Mouse (Mus musculus) stomach, embryonic 15.5 days (tissue): ENCODE data around the gene Dglucy. TPM values are rescaled to one million over a fixed set of nuclear protein-coding genes. Genes with fewer than 3 reads are reported as not detected.
"Not testable (repeated sequence)": the region's sequence is repeated elsewhere in the genome, so short reads cannot be mapped to it uniquely, and the experiment has no call there.

Experiments
- ATAC-seq: fragments of 200-750 bp; cut with Nextera tagmentation; 2 replicates; pipeline ENCODE4 v1.8.0; 2017; ENCODE audit warnings: low read depth, moderate number of reproducible peaks, moderate TSS enrichment; ENCODE audit not compliant: insufficient read depth, low FRiP score
- H3K27ac ChIP-seq: fragments of 300-500 bp; sonication (generic); 2 replicates; pipeline ENCODE4 v1.5.1; 2015; ENCODE audit warnings: mild to moderate bottlenecking, inconsistent platforms
- H3K27me3 ChIP-seq: fragments of 300-500 bp; sonication (generic); replicated peaks from 2 replicates; pipeline ENCODE4 v1.6.1; 2015; ENCODE audit warnings: inconsistent platforms
- H3K36me3 ChIP-seq: fragments of 300-500 bp; sonication (generic); 2 replicates; pipeline ENCODE4 v1.6.1; 2015; ENCODE audit warnings: inconsistent platforms
- H3K4me1 ChIP-seq: fragments of 300-500 bp; sonication (generic); 2 replicates; pipeline ENCODE4 v1.6.1; 2015; ENCODE audit warnings: inconsistent platforms
- H3K4me2 ChIP-seq: fragments of 300-500 bp; sonication (generic); 2 replicates; pipeline ENCODE4 v1.6.1; 2015; ENCODE audit warnings: mild to moderate bottlenecking, inconsistent platforms
- H3K4me3 ChIP-seq: fragments of 300-500 bp; sonication (generic); replicated peaks from 2 replicates; pipeline ENCODE4 v1.5.1; 2015; ENCODE audit warnings: inconsistent platforms
- H3K9ac ChIP-seq: fragments of 300-500 bp; sonication (generic); 2 replicates; pipeline ENCODE4 v1.6.1; 2015; ENCODE audit warnings: inconsistent platforms
- H3K9me3 ChIP-seq: fragments of 300-500 bp; sonication (generic); 2 replicates; pipeline ENCODE4 v1.6.1; 2016; ENCODE audit warnings: inconsistent platforms
- WGBS: fragments of 180-500 bp; shearing (Covaris S2); methylation state at CpG from one replicate; pipeline ENCODE4 v1.1.7; 2015; 5-methylcytosine and 5-hydroxymethylcytosine counted together
- polyA plus RNA-seq: library from polyadenylated mRNA; unstranded; fragments of >200 nt; fragmentation: Nextera tagmentation; extraction: Ambion mirVana; gene quantifications from 2 replicates; pipeline ENCODE4 v1.2.1, GENCODE M21; 2015

The Dglucy gene
- polyA plus RNA-seq, 1 experiment from 2014 or later = 4.1 TPM

- H3K27me3 ChIP-seq = no peaks in the 10 kb centered on the region
- H3K4me3 ChIP-seq = no peak overlapping the region
- 75% methylated on average over 2 of the region's 2 CpGs for WGBS
- no peak overlapping the region for H3K4me2 ChIP-seq
- no peak overlapping the region for H3K9ac ChIP-seq
- H3K4me1 ChIP-seq = peaks cover 4% of the 10 kb centered on the region; the same call in 1 of the 2 replicates
- ATAC-seq = no peak
- H3K36me3 ChIP-seq = no peaks in the 10 kb centered on the region
- no peak overlapping the region for H3K27ac ChIP-seq
- no peaks in the 10 kb centered on the region for H3K9me3 ChIP-seq
Measured at GRCm38 (mm10) chr12:100784152-100784551, 5.3 kb downstream of the Dglucy start.

GRCm38 (mm10) chr12:100785344-100785743 lies 6.5 kb downstream of the Dglucy start:
- no peak overlapping the region for H3K4me3 ChIP-seq
- no peaks in the 10 kb centered on the region for H3K27me3 ChIP-seq
- H3K4me1 ChIP-seq = no peaks in the 10 kb centered on the region
- no peaks in the 10 kb centered on the region for H3K36me3 ChIP-seq
- no peak overlapping the region for H3K27ac ChIP-seq
- ATAC-seq = no peak
- H3K9ac ChIP-seq = no peak overlapping the region
- no peaks in the 10 kb centered on the region for H3K9me3 ChIP-seq
- H3K4me2 ChIP-seq = no peak overlapping the region
- WGBS = 37% methylated on average over 7 of the region's 7 CpGs

- H3K4me1 ChIP-seq = no peaks in the 10 kb centered on the region
- no peaks in the 10 kb centered on the region for H3K36me3 ChIP-seq
- no peak overlapping the region for H3K27ac ChIP-seq
- H3K4me2 ChIP-seq = no peak overlapping the region
- no peak overlapping the region for H3K9ac ChIP-seq
- no peaks in the 10 kb centered on the region for H3K9me3 ChIP-seq
- H3K4me3 ChIP-seq = no peak overlapping the region
- H3K27me3 ChIP-seq = no peaks in the 10 kb centered on the region
- no peak for ATAC-seq
- 42% methylated on average over 3 of the region's 3 CpGs for WGBS
Measured at GRCm38 (mm10) chr12:100789981-100790550, 11.2 kb downstream of the Dglucy start.

GRCm38 (mm10) chr12:100791425-100791824 lies 12.6 kb downstream of the Dglucy start:
- 81% methylated on average over 6 of the region's 6 CpGs for WGBS
- H3K27ac ChIP-seq = no peak overlapping the region
- no peaks in the 10 kb centered on the region for H3K4me1 ChIP-seq
- no peak overlapping the region for H3K4me3 ChIP-seq
- no peaks in the 10 kb centered on the region for H3K36me3 ChIP-seq
- no peak for ATAC-seq
- no peak overlapping the region for H3K4me2 ChIP-seq
- H3K9ac ChIP-seq = no peak overlapping the region
- no peaks in the 10 kb centered on the region for H3K9me3 ChIP-seq
- no peaks in the 10 kb centered on the region for H3K27me3 ChIP-seq

DNA sequence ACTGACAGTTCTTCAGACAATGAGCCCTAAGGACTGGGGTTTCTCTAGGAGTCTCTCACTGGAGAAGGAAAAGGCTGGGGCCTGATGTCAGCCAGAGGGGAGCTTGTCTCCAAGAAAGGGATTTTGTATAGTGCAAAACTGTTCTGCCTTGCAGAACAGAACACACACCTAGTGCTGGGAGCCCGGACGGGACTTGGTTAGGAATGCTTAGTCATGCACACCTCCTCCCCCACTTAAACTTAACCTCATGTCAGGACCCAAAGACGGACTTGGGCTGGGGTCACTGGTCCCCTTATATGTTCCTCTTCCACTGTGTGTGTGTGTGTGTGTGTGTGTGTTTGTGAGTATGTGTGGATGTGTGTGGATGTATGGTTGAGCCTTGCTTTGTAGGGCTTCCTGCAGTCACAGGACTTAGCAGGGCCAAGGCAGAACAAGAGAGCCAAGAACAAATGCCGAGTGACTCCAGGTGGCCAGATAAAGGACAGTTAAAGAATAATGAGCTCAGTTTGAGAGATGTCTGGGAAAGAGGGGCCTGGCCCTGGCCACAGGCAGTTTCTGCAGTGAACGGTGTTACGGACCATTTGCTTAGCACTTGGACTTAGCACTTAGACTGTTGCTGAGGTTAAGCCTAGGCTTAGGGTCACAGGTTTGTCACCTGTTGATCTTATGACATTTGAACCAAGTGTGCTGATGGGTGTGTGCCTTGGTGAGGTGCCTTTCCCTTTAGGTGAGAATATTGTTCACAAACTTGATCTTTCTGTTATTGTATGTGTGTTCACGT lies 15.8 kb downstream of the Dglucy start:
- Histone ChIP-seq H3K9ac (no peak overlapping the region), H3K36me3 (no peaks in the 10 kb centered on the region), H3K4me2 (no peak overlapping the region), H3K9me3 (no peaks in the 10 kb centered on the region), H3K4me3 (no peak overlapping the region), H3K27me3 (no peaks in the 10 kb centered on the region), H3K4me1 (no peaks in the 10 kb centered on the region), H3K27ac (no peak overlapping the region)
- no peak for ATAC-seq
- WGBS = 54% methylated on average over 7 of the region's 7 CpGs

DNA sequence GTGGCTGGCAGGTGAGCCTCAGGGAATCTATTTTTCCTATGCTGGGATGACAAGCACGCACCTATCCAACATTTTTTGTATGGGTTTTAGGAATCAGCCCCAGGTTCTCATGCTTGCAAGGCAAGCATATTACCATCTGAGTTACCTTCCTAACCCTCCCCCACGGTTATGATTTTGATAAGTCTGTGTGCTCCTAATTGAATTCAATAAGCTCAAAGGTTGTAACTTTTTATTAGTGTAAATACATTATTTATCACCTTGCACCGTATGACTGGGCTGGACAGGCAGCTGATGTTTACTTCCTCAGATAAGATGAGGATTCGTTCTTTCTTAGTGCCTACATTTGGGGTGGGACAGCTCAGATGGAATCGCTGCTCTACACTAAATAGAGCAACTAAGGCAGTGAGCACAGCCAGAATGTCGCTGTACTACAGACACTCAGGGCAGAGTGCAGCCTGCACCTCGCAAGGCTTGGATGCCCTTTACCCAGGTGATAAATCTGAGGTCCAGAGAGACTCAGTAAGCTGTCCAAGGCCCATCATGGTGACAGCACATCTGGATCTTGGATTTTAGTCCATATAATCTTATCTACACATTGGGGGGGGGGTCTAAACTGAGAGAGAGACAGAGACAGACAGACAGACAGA lies 16.7 kb downstream of the Dglucy start:
- WGBS = 67% methylated on average over 7 of the region's 7 CpGs
- no peak overlapping the region for H3K4me3 ChIP-seq
- no peaks in the 10 kb centered on the region for H3K9me3 ChIP-seq
- no peaks in the 10 kb centered on the region for H3K4me1 ChIP-seq
- ATAC-seq = no peak
- no peak overlapping the region for H3K4me2 ChIP-seq
- no peak overlapping the region for H3K27ac ChIP-seq
- no peaks in the 10 kb centered on the region for H3K36me3 ChIP-seq
- no peak overlapping the region for H3K9ac ChIP-seq
- H3K27me3 ChIP-seq = no peaks in the 10 kb centered on the region

GRCm38 (mm10) chr12:100803391-100803790 lies 24.5 kb downstream of the Dglucy start:
- not testable (repeated sequence) for H3K9ac ChIP-seq, H3K4me2 ChIP-seq, H3K36me3 ChIP-seq, H3K4me1 ChIP-seq, H3K4me3 ChIP-seq, H3K9me3 ChIP-seq, ATAC-seq, H3K27ac ChIP-seq, H3K27me3 ChIP-seq
- WGBS = 93% methylated on average over 19 of the region's 19 CpGs

GRCm38 (mm10) chr12:100807280-100807679 lies 28.4 kb downstream of the Dglucy start:
- Histone ChIP-seq H3K27me3 (no peaks in the 10 kb centered on the region), H3K4me2 (no peak overlapping the region), H3K9me3 (no peaks in the 10 kb centered on the region), H3K27ac (no peak overlapping the region), H3K4me1 (no peaks in the 10 kb centered on the region), H3K4me3 (no peak overlapping the region), H3K9ac (no peak overlapping the region), H3K36me3 (no peaks in the 10 kb centered on the region)
- WGBS = 67% methylated on average over 7 of the region's 7 CpGs
- no peak for ATAC-seq

DNA sequence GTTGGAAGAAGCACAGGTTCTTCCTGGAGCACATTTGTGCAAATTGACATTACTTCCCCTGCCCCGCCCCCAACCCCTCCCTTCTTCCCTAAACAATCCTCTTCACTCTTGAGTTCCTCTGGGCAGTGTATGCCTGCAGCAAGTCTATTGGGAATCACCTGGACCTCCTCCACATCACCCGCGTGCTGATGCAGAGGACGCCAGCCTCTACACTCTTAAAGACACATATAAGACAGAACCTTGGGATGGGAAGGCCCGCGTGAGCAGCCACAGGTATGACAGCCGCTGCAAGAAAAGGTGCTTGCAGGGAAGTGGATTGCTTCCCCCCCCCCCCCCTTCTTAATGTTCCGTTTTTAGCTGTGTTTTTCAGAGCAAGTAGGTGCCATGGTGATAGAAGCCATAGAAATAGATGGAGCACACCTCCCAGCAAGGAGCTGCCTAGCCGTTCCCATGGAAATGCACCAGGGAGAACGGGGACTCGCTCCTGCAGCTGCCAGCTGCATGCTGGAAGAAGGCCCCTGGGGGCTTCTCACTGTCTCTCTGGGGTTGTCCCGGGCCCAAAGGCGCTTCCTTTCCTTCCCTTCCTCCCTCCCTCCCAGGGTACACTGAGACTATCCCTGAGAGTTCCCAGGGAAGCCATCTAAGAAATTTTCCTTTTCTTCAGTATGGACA lies 29.9 kb downstream of the Dglucy start:
- H3K27me3 ChIP-seq = no peaks in the 10 kb centered on the region
- H3K4me2 ChIP-seq = no peak overlapping the region
- H3K9me3 ChIP-seq = no peaks in the 10 kb centered on the region
- no peak overlapping the region for H3K27ac ChIP-seq
- H3K36me3 ChIP-seq = no peaks in the 10 kb centered on the region
- no peaks in the 10 kb centered on the region for H3K4me1 ChIP-seq
- no peak overlapping the region for H3K4me3 ChIP-seq
- no peak overlapping the region for H3K9ac ChIP-seq
- ATAC-seq = no peak
- 49% methylated on average over 13 of the region's 13 CpGs for WGBS

GRCm38 (mm10) chr12:100810542-100810941 lies 31.7 kb downstream of the Dglucy start:
- Histone ChIP-seq H3K4me2 (no peak overlapping the region), H3K4me3 (no peak overlapping the region), H3K27ac (no peak overlapping the region), H3K9ac (no peak overlapping the region), H3K9me3 (no peaks in the 10 kb centered on the region), H3K4me1 (no peaks in the 10 kb centered on the region), H3K36me3 (no peaks in the 10 kb centered on the region), H3K27me3 (no peaks in the 10 kb centered on the region)
- ATAC-seq = no peak
- WGBS = 89% methylated on average over 11 of the region's 11 CpGs

GRCm38 (mm10) chr12:100813901-100814300 lies 35.0 kb downstream of the Dglucy start:
- no peak overlapping the region for H3K27ac ChIP-seq
- no peak overlapping the region for H3K4me3 ChIP-seq
- no peak overlapping the region for H3K4me2 ChIP-seq
- H3K36me3 ChIP-seq = no peaks in the 10 kb centered on the region
- WGBS = 86% methylated on average over 2 of the region's 2 CpGs
- H3K9ac ChIP-seq = no peak overlapping the region
- no peak for ATAC-seq
- H3K9me3 ChIP-seq = no peaks in the 10 kb centered on the region
- H3K4me1 ChIP-seq = no peaks in the 10 kb centered on the region
- H3K27me3 ChIP-seq = no peaks in the 10 kb centered on the region

GRCm38 (mm10) chr12:100814671-100815070 lies 35.8 kb downstream of the Dglucy start:
- no peaks in the 10 kb centered on the region for H3K4me1 ChIP-seq
- 70% methylated on average over 3 of the region's 3 CpGs for WGBS
- no peak overlapping the region for H3K4me3 ChIP-seq
- no peak for ATAC-seq
- no peak overlapping the region for H3K9ac ChIP-seq
- H3K9me3 ChIP-seq = no peaks in the 10 kb centered on the region
- H3K4me2 ChIP-seq = no peak overlapping the region
- no peak overlapping the region for H3K27ac ChIP-seq
- H3K36me3 ChIP-seq = no peaks in the 10 kb centered on the region
- no peaks in the 10 kb centered on the region for H3K27me3 ChIP-seq
